Mouse (Mus musculus) intestine, postnatal 0 days (tissue): ENCODE results near the gene Map4k4. TPM values are rescaled to one million over a fixed set of nuclear protein-coding genes. Genes with fewer than 3 reads are reported as not detected.

ENCODE experiments used
- ATAC-seq: fragments of 200-750 bp; cut with Nextera tagmentation; 2 replicates; pipeline ENCODE4 v1.8.0; 2017; ENCODE audit warnings: mild to moderate bottlenecking, moderate TSS enrichment, moderate library complexity
- H3K27ac ChIP-seq: fragments of 300-500 bp; sonication (generic); 2 replicates; pipeline ENCODE4 v1.5.1; 2014; ENCODE audit warnings: mild to moderate bottlenecking, low read depth, low read length, moderate library complexity
- H3K27me3 ChIP-seq: fragments of 300-500 bp; sonication (generic); replicated peaks from 2 replicates; pipeline ENCODE4 v1.6.1; 2014; ENCODE audit warnings: low read length, mixed read lengths; ENCODE audit not compliant: control insufficient read depth, insufficient read depth
- H3K36me3 ChIP-seq: fragments of 300-500 bp; sonication (generic); 2 replicates; pipeline ENCODE4 v1.6.1; 2014; ENCODE audit warnings: mild to moderate bottlenecking, moderate library complexity; ENCODE audit not compliant: control insufficient read depth, insufficient read depth
- H3K4me1 ChIP-seq: fragments of 300-500 bp; sonication (generic); replicated peaks from 2 replicates; pipeline ENCODE4 v1.6.1; 2014; ENCODE audit warnings: antibody characterized with exemption, low read length, mixed read lengths; ENCODE audit not compliant: control insufficient read depth, insufficient read depth
- H3K4me2 ChIP-seq: fragments of 300-500 bp; sonication (generic); replicated peaks from 2 replicates; pipeline ENCODE4 v1.6.1; 2014; ENCODE audit warnings: low read depth, mild to moderate bottlenecking, moderate library complexity
- H3K4me3 ChIP-seq: fragments of 300-500 bp; sonication (generic); 2 replicates; pipeline ENCODE4 v1.5.1; 2014; ENCODE audit warnings: low read depth, low read length
- H3K9ac ChIP-seq: fragments of 300-500 bp; sonication (generic); 2 replicates; pipeline ENCODE4 v1.6.1; 2014; ENCODE audit warnings: mild to moderate bottlenecking, low read depth, low read length
- H3K9me3 ChIP-seq: fragments of 300-500 bp; sonication (generic); 2 replicates; pipeline ENCODE4 v1.6.1; 2016; ENCODE audit warnings: mixed run types; ENCODE audit not compliant: control insufficient read depth
- CTCF ChIP-seq: sonication (generic); IDR thresholded peaks from 2 replicates; pipeline ENCODE4 v1.5.1; 2016; ENCODE audit warnings: low read depth, mild to moderate bottlenecking, control low read depth, antibody characterized with exemption, moderate library complexity
- WGBS: fragments of 180-500 bp; shearing (Covaris S2); extraction: QIAGEN DNeasy Blood & Tissue Kit; methylation state at CpG from one replicate; pipeline ENCODE4 v1.1.7; 2014; 5-methylcytosine and 5-hydroxymethylcytosine counted together
- polyA plus RNA-seq: library from polyadenylated mRNA; unstranded; fragments of >200 nt; fragmentation: Nextera tagmentation; extraction: Ambion mirVana; gene quantifications from 2 replicates; pipeline ENCODE4 v1.2.1, GENCODE M21; 2015

Map4k4 gene
- polyA plus RNA-seq, 1 experiment from 2014 or later = 6.8 TPM

GRCm38 (mm10) chr1:40037831-40038230 lies 137.1 kb downstream of the Map4k4 start:
- no peak for ATAC-seq
- H3K4me2 ChIP-seq = no peak overlapping the region
- TF ChIP-seq CTCF = no peak
- H3K27ac ChIP-seq = no peak overlapping the region
- H3K4me3 ChIP-seq = no peak overlapping the region
- no peak overlapping the region for H3K9ac ChIP-seq
- no peaks in the 10 kb centered on the region for H3K36me3 ChIP-seq
- H3K4me1 ChIP-seq = no peaks in the 10 kb centered on the region
- no peaks in the 10 kb centered on the region for H3K27me3 ChIP-seq
- H3K9me3 ChIP-seq = no peaks in the 10 kb centered on the region
- 85% methylated on average over 6 of the region's 6 CpGs for WGBS

GRCm38 (mm10) chr1:40045686-40046085 lies 145.0 kb downstream of the Map4k4 start:
- Histone ChIP-seq H3K27ac (no peak overlapping the region), H3K9me3 (no peaks in the 10 kb centered on the region), H3K27me3 (no peaks in the 10 kb centered on the region), H3K4me1 (no peaks in the 10 kb centered on the region), H3K36me3 (no peaks in the 10 kb centered on the region), H3K4me3 (no peak overlapping the region), H3K9ac (no peak overlapping the region), H3K4me2 (no peak overlapping the region)
- TF ChIP-seq CTCF = no peak
- ATAC-seq = no peak
- WGBS = 66% methylated on average over 6 of the region's 6 CpGs

- Histone ChIP-seq H3K9me3 (no peaks in the 10 kb centered on the region), H3K27me3 (no peaks in the 10 kb centered on the region), H3K4me3 (no peak overlapping the region), H3K4me1 (no peaks in the 10 kb centered on the region), H3K9ac (no peak overlapping the region), H3K27ac (no peak overlapping the region), H3K36me3 (no peaks in the 10 kb centered on the region), H3K4me2 (no peak overlapping the region)
- WGBS = 76% methylated on average over 5 of the region's 5 CpGs
- no peak for TF ChIP-seq CTCF
- ATAC-seq = no peak
Measured at GRCm38 (mm10) chr1:40046600-40046999, 145.9 kb downstream of the Map4k4 start.

- Histone ChIP-seq H3K4me2 (no peak overlapping the region), H3K9ac (no peak overlapping the region), H3K27me3 (no peaks in the 10 kb centered on the region), H3K27ac (no peak overlapping the region), H3K4me3 (no peak overlapping the region), H3K9me3 (no peaks in the 10 kb centered on the region), H3K36me3 (no peaks in the 10 kb centered on the region), H3K4me1 (no peaks in the 10 kb centered on the region)
- ATAC-seq = no peak
- TF ChIP-seq CTCF = no peak
- 86% methylated on average over 6 of the region's 6 CpGs for WGBS
Measured at GRCm38 (mm10) chr1:40051157-40051556, 150.4 kb downstream of the Map4k4 start.

- H3K9me3 ChIP-seq = no peaks in the 10 kb centered on the region
- no peak for TF ChIP-seq CTCF
- no peak for ATAC-seq
- no peak overlapping the region for H3K4me2 ChIP-seq
- WGBS = 54% methylated on average over 8 of the region's 8 CpGs
- no peak overlapping the region for H3K27ac ChIP-seq
- H3K27me3 ChIP-seq = no peaks in the 10 kb centered on the region
- no peak overlapping the region for H3K4me3 ChIP-seq
- H3K9ac ChIP-seq = no peak overlapping the region
- no peaks in the 10 kb centered on the region for H3K36me3 ChIP-seq
- no peaks in the 10 kb centered on the region for H3K4me1 ChIP-seq
Measured at GRCm38 (mm10) chr1:40052156-40052555, 151.4 kb downstream of the Map4k4 start.

GRCm38 (mm10) chr1:40053071-40053470 lies 152.4 kb downstream of the Map4k4 start:
- 77% methylated on average over 5 of the region's 5 CpGs for WGBS
- H3K27ac ChIP-seq = no peak overlapping the region
- no peak for ATAC-seq

GRCm38 (mm10) chr1:40055051-40055450 lies 154.3 kb downstream of the Map4k4 start:
- no peak for TF ChIP-seq CTCF
- no peak overlapping the region for H3K4me2 ChIP-seq
- ATAC-seq = no peak
- H3K4me3 ChIP-seq = no peak overlapping the region
- H3K9me3 ChIP-seq = no peaks in the 10 kb centered on the region
- H3K36me3 ChIP-seq = no peaks in the 10 kb centered on the region
- 80% methylated on average over 7 of the region's 7 CpGs for WGBS
- H3K4me1 ChIP-seq = no peaks in the 10 kb centered on the region
- no peak overlapping the region for H3K9ac ChIP-seq
- no peak overlapping the region for H3K27ac ChIP-seq
- H3K27me3 ChIP-seq = no peaks in the 10 kb centered on the region

More at GRCm38 (mm10) chr1:40053071-40053470, 152.4 kb downstream of the Map4k4 start:
- Histone ChIP-seq H3K4me2 (no peak overlapping the region), H3K4me1 (no peaks in the 10 kb centered on the region), H3K9me3 (no peaks in the 10 kb centered on the region), H3K9ac (no peak overlapping the region), H3K4me3 (no peak overlapping the region), H3K27me3 (no peaks in the 10 kb centered on the region), H3K36me3 (no peaks in the 10 kb centered on the region)
- TF ChIP-seq CTCF = no peak
